ENCODE assay signal across 17 mouse cellular contexts in the genomic region with DNA sequence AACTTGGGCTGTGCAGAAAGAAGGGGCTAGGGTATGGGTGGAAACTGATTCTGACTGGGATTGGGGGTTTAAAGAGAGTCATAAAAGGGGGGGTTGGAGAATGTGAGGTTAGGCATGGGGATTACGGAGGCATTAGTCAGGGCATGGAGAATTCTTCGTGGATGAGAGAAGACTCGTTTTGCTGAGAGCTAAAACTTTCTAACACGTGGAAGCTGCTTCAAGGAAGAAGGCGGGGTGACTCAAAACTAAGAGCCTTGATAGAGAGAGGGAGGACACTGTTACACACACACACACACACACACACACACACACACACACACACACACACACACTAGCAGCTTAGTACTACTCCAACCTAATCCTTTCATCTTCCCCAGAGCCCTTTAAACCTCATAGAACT.
"Had no signal": no experiment of that assay in that cellular context is flagged by ENCODE, and none has a peak within 500 bp of the region (broad histone marks: within the 10 kb centered on the region; RNA-seq: fewer than 3 reads in every experiment).

No protein-coding gene starts in this region.

- H3K4me3 ChIP-seq: limb, embryonic 12.5 days; liver, embryonic 13.5 days; lung, embryonic 15.5 days; megakaryocyte, embryonic 14.5 days; neural tube, embryonic 13.5 days; stomach, embryonic 15.5 days had no signal

- H3K4me1 ChIP-seq: liver, embryonic 13.5 days; lung, embryonic 15.5 days; megakaryocyte, embryonic 14.5 days; neural tube, embryonic 13.5 days; stomach, embryonic 15.5 days had no signal

- H3K27ac ChIP-seq: kidney, postnatal 0 days; limb, embryonic 12.5 days; liver, embryonic 13.5 days; lung, embryonic 15.5 days; macrophage; neural tube, embryonic 13.5 days; stomach, embryonic 15.5 days had no signal

- H3K36me3 ChIP-seq: liver, embryonic 13.5 days; lung, embryonic 15.5 days; stomach, embryonic 15.5 days had no signal

- H3K27me3 ChIP-seq: limb, embryonic 12.5 days; liver, embryonic 13.5 days; lung, embryonic 15.5 days; megakaryocyte, embryonic 14.5 days; neural tube, embryonic 13.5 days; stomach, embryonic 15.5 days had no signal

- H3K9me3 ChIP-seq: limb, embryonic 12.5 days; liver, embryonic 13.5 days; lung, embryonic 15.5 days; neural tube, embryonic 13.5 days; stomach, embryonic 15.5 days had no signal

- ATAC-seq: liver, postnatal 0 days; midbrain, embryonic 16.5 days had no signal

- DNase-seq: kidney, adult 11 months; kidney, adult 9 months; kidney, postnatal 36 days; liver; liver, embryonic 13.5 days; liver, postnatal 0 days; lung, postnatal 14 days; thymus, postnatal 4 days had no signal

- H3K4me2 ChIP-seq: limb, embryonic 12.5 days; liver, embryonic 13.5 days; lung, embryonic 15.5 days; midbrain, embryonic 11.5 days; neural tube, embryonic 13.5 days; stomach, embryonic 15.5 days had no signal

- H3K9ac ChIP-seq: limb, embryonic 12.5 days; liver, embryonic 13.5 days; liver, postnatal 0 days; lung, embryonic 15.5 days; neural tube, embryonic 13.5 days; stomach, embryonic 15.5 days had no signal
